Mouse (Mus musculus): ENCODE results near the gene Dglucy. TPM values are rescaled to one million over a fixed set of nuclear protein-coding genes. Genes with fewer than 3 reads are reported as not detected.

The Dglucy gene
- total RNA-seq, 2 experiments from 2014 or later: 11.2 to 15.6 TPM

- no peak for DNase-seq
Observed at GRCm38 (mm10) chr12:100931653-100932052, 152.8 kb downstream of the Dglucy start.

- no peak for DNase-seq
Observed at GRCm38 (mm10) chr12:100934796-100935195, 155.9 kb downstream of the Dglucy start.

GRCm38 (mm10) chr12:100936116-100936515 lies 157.3 kb downstream of the Dglucy start:
- peak; percentile 75 to 84 for DNase-seq

- DNase-seq: peak; percentile 34 to 36
Observed at GRCm38 (mm10) chr12:100936737-100937136, 157.9 kb downstream of the Dglucy start.

- DNase-seq: peak; percentile 15 to 43
Observed at GRCm38 (mm10) chr12:100937441-100938360, 158.8 kb downstream of the Dglucy start.

GRCm38 (mm10) chr12:100941361-100941760 lies 162.5 kb downstream of the Dglucy start:
- no peak for DNase-seq

GRCm38 (mm10) chr12:100943146-100943545 lies 164.3 kb downstream of the Dglucy start:
- DNase-seq: no peak

GRCm38 (mm10) chr12:100944921-100945336 lies 166.1 kb downstream of the Dglucy start:
- DNase-seq: no peak

GRCm38 (mm10) chr12:100945501-100945900 lies 166.6 kb downstream of the Dglucy start:
- DNase-seq: no peak

GRCm38 (mm10) chr12:100945948-100946347 lies 167.1 kb downstream of the Dglucy start:
- no peak for DNase-seq

Other genes starting within 250 kb of the Dglucy start
- 1 to 10 TPM; 4.1 to 8.2 TPM for gene Rps6ka5, start 52.1 kb upstream of the Dglucy start, total RNA-seq (2021)
- gene Gpr68, start 129.1 kb downstream of the Dglucy start, total RNA-seq (2021): under 1 TPM; 0.79 to 0.82 TPM
- gene Ccdc88c, start 250.0 kb downstream of the Dglucy start, total RNA-seq (2021): 1 to 10 TPM; 1.9 to 2.2 TPM

Data from adrenal gland, postnatal 36 days (tissue).